Mouse (Mus musculus) hindbrain, embryonic 11.5 days (tissue): ENCODE results near the gene Polg. TPM values are rescaled to one million over a fixed set of nuclear protein-coding genes. Genes with fewer than 3 reads are reported as not detected.
A peak's percentile ranks its signal among the peaks of the same experiment; 100 is the strongest.

ENCODE experiments used
- ATAC-seq: fragments of 200-750 bp; cut with Nextera tagmentation; 2 replicates; pipeline ENCODE4 v1.8.0; 2017; ENCODE audit warnings: mild to moderate bottlenecking, moderate TSS enrichment, moderate library complexity; ENCODE audit not compliant: low FRiP score
- DNase-seq: peaks from one replicate; pipeline ENCODE4 v3.0.0-alpha.2; 2015; ENCODE audit warnings: low spot score
- H3K27ac ChIP-seq: fragments of 300-500 bp; sonication (generic); 2 replicates; pipeline ENCODE4 v1.5.1; 2014; ENCODE audit warnings: mild to moderate bottlenecking, low read depth, low read length
- H3K27me3 ChIP-seq: fragments of 300-500 bp; sonication (generic); 2 replicates; pipeline ENCODE4 v1.6.1; 2014; ENCODE audit warnings: mild to moderate bottlenecking, low read length, moderate library complexity, mixed read lengths; ENCODE audit not compliant: control insufficient read depth, insufficient read depth
- H3K36me3 ChIP-seq: fragments of 300-500 bp; sonication (generic); 2 replicates; pipeline ENCODE4 v1.6.1; 2014; ENCODE audit warnings: mild to moderate bottlenecking, low read length, moderate library complexity, mixed read lengths; ENCODE audit not compliant: control insufficient read depth, insufficient read depth
- H3K4me1 ChIP-seq: fragments of 300-500 bp; sonication (generic); replicated peaks from 2 replicates; pipeline ENCODE4 v1.6.1; 2014; ENCODE audit warnings: low read length, mixed read lengths; ENCODE audit not compliant: control insufficient read depth, insufficient read depth
- H3K4me2 ChIP-seq: fragments of 300-500 bp; sonication (generic); replicated peaks from 2 replicates; pipeline ENCODE4 v1.6.1; 2014; ENCODE audit warnings: mild to moderate bottlenecking, low read depth, low read length
- H3K4me3 ChIP-seq: fragments of 300-500 bp; sonication (generic); 2 replicates; pipeline ENCODE4 v1.5.1; 2014; ENCODE audit warnings: low read depth, low read length
- H3K9ac ChIP-seq: fragments of 300-500 bp; sonication (generic); 2 replicates; pipeline ENCODE4 v1.6.1; 2014; ENCODE audit warnings: low read depth, low read length
- H3K9me3 ChIP-seq: fragments of 300-500 bp; sonication (generic); 2 replicates; pipeline ENCODE4 v1.6.1; 2016; ENCODE audit warnings: low read length; ENCODE audit not compliant: control insufficient read depth
- WGBS: fragments of 180-500 bp; shearing (Covaris S2); extraction: QIAGEN DNeasy Blood & Tissue Kit; methylation state at CpG from one replicate; pipeline ENCODE4 v1.1.7; 2014; 5-methylcytosine and 5-hydroxymethylcytosine counted together
- polyA plus RNA-seq: library from polyadenylated mRNA; unstranded; fragments of >200 nt; fragmentation: Nextera tagmentation; extraction: Ambion mirVana; gene quantifications from 2 replicates; pipeline ENCODE4 v1.2.1, GENCODE M21; 2014

Gene Polg
- polyA plus RNA-seq, 1 experiment from 2014 or later, result 22.5 TPM

DNA sequence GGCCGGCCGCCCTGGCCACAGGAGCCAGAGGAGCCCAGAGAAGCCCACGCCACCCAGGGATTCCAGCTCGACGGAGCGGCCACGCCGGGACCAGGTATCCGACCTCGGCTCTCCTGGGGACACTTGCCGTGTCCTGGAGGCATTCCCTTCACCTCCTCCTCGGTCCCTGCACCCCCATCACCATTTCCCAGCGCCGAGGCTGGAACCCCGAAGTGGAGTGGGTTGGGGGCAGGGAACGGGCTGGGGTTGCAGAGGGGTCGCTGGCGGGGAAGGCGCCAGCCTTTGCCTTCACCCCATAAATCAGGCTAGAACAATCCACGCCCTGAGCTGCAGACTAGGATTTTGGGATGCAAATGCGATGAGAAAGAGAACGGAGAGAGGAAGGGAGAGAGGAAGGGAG lies 39.2 kb upstream of the Polg start:
- Histone ChIP-seq H3K27ac (peak overlapping the region; percentile 93), H3K4me1 (peaks cover 10% of the 10 kb centered on the region), H3K4me3 (peak overlapping the region; percentile 90), H3K4me2 (peak overlapping the region; percentile 96), H3K9me3 (no peaks in the 10 kb centered on the region), H3K27me3 (peaks cover 51% of the 10 kb centered on the region), H3K36me3 (0 out of 2 replicates have a peak, but pooled peaks cover 9% of the 10 kb centered on the region), H3K9ac (peak overlapping the region; percentile 99)
- under 1% methylated on average over 22 of the region's 22 CpGs for WGBS
- ATAC-seq (0 out of 2 replicates have a peak, but pooled peaks have one; percentile 6), DNase-seq (peak; percentile 70)

DNA sequence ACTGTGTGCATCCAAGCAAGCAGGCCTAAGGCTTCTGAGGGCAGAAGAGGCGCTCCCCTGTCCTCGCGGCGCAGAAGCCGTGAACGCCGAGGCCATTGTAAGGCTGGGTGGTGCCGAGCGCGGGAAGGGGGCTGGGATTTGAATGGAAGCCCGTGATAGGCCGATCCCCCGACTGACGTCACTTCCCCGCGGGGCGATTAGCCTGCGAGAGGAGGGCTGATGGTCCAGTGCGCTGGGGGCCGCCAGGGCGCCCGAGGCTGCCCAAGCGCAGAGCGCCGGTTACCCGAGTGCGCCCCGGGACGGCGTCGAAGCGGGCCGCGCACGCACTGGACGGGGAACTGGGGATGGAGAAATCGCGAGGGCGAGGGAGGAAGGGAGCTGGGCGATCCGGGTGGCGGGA lies 38.6 kb upstream of the Polg start:
- no peaks in the 10 kb centered on the region for H3K9me3 ChIP-seq
- H3K36me3 ChIP-seq, result 0 out of 2 replicates have a peak, but pooled peaks cover 9% of the 10 kb centered on the region
- peak overlapping the region; percentile 99 for H3K9ac ChIP-seq
- peak; percentile 78 for ATAC-seq
- whole genome bisulfite sequencing, result under 1% methylated on average over 42 of the region's 42 CpGs
- peaks cover 55% of the 10 kb centered on the region for H3K27me3 ChIP-seq
- peak overlapping the region; percentile 90 for H3K4me3 ChIP-seq
- peaks cover 7% of the 10 kb centered on the region for H3K4me1 ChIP-seq
- H3K27ac ChIP-seq, result peak overlapping the region; percentile 93
- H3K4me2 ChIP-seq, result peak overlapping the region; percentile 96
- DNase-seq, result peak; percentile 97

- ATAC-seq (no peak), DNase-seq (peak; percentile 43)
- Histone ChIP-seq H3K4me1 (peaks cover 2% of the 10 kb centered on the region; the same call in 1 of the 2 replicates), H3K4me2 (peak overlapping the region; percentile 96), H3K4me3 (peak overlapping the region; percentile 90), H3K27ac (peak overlapping the region; percentile 93), H3K9ac (peak overlapping the region; percentile 99), H3K27me3 (peaks cover 57% of the 10 kb centered on the region), H3K36me3 (0 out of 2 replicates have a peak, but pooled peaks cover 4% of the 10 kb centered on the region), H3K9me3 (no peaks in the 10 kb centered on the region)
- whole genome bisulfite sequencing, result 7% methylated on average over 5 of the region's 5 CpGs
These were observed 37.6 kb upstream of the Polg start for GRCm38 (mm10) chr7:79503656-79504250.

- ATAC-seq (no peak), DNase-seq (peak; percentile 37)
- Histone ChIP-seq H3K9ac (peak overlapping the region; percentile 99), H3K36me3 (0 out of 2 replicates have a peak, but pooled peaks cover 2% of the 10 kb centered on the region), H3K4me1 (no peaks in the 10 kb centered on the region), H3K27me3 (peaks cover 53% of the 10 kb centered on the region), H3K27ac (peak overlapping the region; percentile 93), H3K4me2 (peak overlapping the region; percentile 96), H3K4me3 (peak overlapping the region; percentile 90), H3K9me3 (no peaks in the 10 kb centered on the region)
- WGBS, result 4% methylated on average over 6 of the region's 6 CpGs
These were observed 36.9 kb upstream of the Polg start for GRCm38 (mm10) chr7:79503103-79503455.

DNA sequence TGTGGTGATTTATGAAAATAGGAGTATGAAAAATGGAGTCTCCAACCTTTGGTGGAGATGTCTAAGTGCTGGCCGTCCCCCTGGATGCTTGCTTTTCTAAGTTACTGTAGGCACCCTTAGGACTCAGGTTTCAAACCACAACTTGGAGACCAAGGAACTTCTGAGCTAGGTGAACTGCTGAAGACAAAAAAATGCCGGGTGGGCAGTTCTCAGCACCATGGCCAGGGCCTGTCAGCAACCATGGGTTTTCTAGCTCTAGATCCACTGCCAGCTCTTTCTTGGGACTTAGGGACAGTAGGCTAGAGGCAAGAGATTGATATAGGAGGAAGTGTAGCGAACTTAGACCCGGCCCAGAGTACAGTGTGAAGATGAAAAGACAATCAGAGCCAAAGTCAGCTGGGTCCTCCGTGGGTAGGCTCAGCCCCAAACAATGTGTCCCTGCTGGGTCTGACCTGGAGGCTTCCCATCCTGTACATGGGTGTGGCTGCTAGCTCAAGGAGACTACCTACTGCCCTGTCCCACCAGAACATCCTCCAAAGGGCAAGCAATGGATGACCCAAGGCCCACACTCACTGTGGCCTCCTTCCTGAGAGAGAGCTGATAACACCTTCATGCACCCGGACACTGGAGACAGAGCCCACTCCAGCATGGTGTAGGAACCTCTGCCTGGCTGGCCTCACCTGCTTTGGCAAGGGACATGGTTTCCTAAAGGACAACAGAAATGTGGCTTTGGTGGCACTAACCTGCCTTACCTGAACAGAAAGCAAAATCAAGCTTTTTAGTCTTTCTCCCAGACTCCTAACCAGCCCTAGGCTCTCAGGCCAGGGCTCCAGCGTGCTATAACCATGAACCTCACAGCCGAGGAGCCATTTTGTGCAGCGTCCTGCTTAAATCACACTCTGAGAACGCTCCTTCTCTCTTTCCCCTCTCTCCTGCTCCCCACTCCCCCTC lies 36.3 kb upstream of the Polg start:
- H3K4me1 ChIP-seq, result no peaks in the 10 kb centered on the region
- H3K27ac ChIP-seq, result peak overlapping the region; percentile 93
- DNase-seq, result peak; percentile 47
- peaks cover 52% of the 10 kb centered on the region for H3K27me3 ChIP-seq
- peak overlapping the region; percentile 99 for H3K9ac ChIP-seq
- ATAC-seq, result no peak
- H3K4me3 ChIP-seq, result peak overlapping the region; percentile 90
- H3K4me2 ChIP-seq, result peak overlapping the region; percentile 96
- no peaks in the 10 kb centered on the region for H3K36me3 ChIP-seq
- no peaks in the 10 kb centered on the region for H3K9me3 ChIP-seq
- WGBS, result 13% methylated on average over 10 of the region's 10 CpGs

- Histone ChIP-seq H3K4me3 (peak overlapping the region; percentile 90), H3K27ac (peak overlapping the region; percentile 93), H3K4me2 (peak overlapping the region; percentile 96), H3K4me1 (peaks cover 3% of the 10 kb centered on the region; the same call in 1 of the 2 replicates), H3K9ac (peak overlapping the region; percentile 99), H3K27me3 (peaks cover 57% of the 10 kb centered on the region), H3K36me3 (no peaks in the 10 kb centered on the region), H3K9me3 (no peaks in the 10 kb centered on the region)
- 3% methylated on average over 8 of the region's 8 CpGs for WGBS
- ATAC-seq (no peak), DNase-seq (peak; percentile 54)
These were observed 35.4 kb upstream of the Polg start for GRCm38 (mm10) chr7:79501581-79502031.

- H3K27me3 ChIP-seq, result peaks cover 61% of the 10 kb centered on the region
- ATAC-seq, result no peak
- peak overlapping the region; percentile 93 for H3K27ac ChIP-seq
- DNase-seq, result peak; percentile 41
- H3K4me2 ChIP-seq, result peak overlapping the region; percentile 96
- WGBS, result 0% methylated on average over 3 of the region's 3 CpGs
- H3K4me1 ChIP-seq, result peaks cover 4% of the 10 kb centered on the region; the same call in 1 of the 2 replicates
- no peaks in the 10 kb centered on the region for H3K36me3 ChIP-seq
- peak overlapping the region; percentile 99 for H3K9ac ChIP-seq
- H3K4me3 ChIP-seq, result peak overlapping the region; percentile 90
- no peaks in the 10 kb centered on the region for H3K9me3 ChIP-seq
These were observed 34.6 kb upstream of the Polg start for GRCm38 (mm10) chr7:79500681-79501306.
